Mouse (Mus musculus) adrenal gland, postnatal 4 days (tissue): ENCODE measurements around the gene Anxa9. TPM values are rescaled to one million over a fixed set of nuclear protein-coding genes. Genes with fewer than 3 reads are reported as not detected.
A peak's percentile ranks its signal among the peaks of the same experiment; 100 is the strongest.

ENCODE experiments used
- DNase-seq, 2 experiments: peaks; one replicate each; pipeline ENCODE4 v3.0.0; 2021 to 2022; ENCODE audit warnings: low spot score in 2 of 2, mixed read lengths in 2 of 2
- total RNA-seq, 2 experiments: library from RNA; stranded (reverse); gene quantifications; 2 replicates each; pipeline ENCODE4 v1.2.3; 2021

Anxa9 gene
- total RNA-seq, 2 experiments from 2014 or later, result 1.1 to 1.3 TPM

DNA sequence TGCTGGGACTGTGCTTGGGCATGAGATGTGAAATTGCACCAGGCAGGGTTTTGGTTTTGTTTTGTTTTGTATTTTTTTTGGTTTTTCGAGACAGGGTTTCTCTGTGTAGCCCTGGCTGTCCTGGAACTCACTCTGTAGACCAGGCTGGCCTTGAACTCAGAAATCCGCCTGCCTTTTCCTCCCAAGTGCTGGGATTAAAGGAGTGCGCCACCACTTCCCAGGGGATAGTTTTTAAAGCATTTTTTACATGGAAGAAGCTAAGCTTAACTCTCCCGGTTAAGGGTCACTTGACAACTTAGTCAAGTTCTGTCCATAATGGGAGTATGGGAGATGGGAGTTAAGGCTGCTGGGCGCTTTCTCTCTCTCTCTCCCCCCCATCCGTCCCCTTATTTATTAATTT, 7.1 kb upstream of the Anxa9 start:
- DNase-seq, result no peak

DNA sequence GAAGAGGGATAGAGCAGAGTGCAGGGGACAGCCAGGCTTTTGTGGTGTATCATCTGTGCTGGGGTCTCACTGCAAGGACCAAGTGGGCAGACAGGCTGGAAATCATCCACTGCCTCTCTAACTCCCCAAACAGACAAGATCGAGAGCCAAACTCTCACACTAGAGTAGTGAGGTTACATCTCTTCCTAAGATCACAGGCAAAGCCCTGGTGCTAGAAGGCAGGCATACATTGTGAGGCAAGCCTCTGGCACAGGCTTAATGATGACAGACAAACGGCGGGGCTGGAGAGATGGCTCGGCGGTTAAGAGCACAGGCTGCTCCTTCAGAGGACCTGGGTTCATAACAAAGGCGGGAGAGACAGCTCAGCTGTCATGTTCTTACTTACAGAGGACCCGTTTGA, 6.5 kb upstream of the Anxa9 start:
- DNase-seq, result no peak

DNA sequence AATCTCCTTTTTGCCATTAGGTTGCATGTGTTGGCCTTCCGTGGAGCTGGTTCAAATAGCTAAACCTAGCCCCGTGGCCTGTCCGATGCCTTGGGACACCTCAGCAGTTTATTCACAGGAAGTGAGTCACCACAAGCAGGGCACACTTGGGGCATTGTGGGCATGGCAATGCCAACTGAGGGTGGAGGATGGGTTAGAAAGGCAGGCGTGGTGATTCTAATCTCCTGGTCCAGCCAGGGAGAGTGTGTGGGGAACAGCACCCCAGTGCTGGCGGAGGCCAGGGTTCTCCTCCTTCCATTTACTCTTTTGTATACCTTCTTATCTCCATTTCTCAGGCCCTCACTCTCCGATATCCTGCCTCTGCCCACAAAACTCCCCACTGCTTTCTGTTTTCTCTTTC, 5.6 kb upstream of the Anxa9 start:
- no peak for DNase-seq

DNA sequence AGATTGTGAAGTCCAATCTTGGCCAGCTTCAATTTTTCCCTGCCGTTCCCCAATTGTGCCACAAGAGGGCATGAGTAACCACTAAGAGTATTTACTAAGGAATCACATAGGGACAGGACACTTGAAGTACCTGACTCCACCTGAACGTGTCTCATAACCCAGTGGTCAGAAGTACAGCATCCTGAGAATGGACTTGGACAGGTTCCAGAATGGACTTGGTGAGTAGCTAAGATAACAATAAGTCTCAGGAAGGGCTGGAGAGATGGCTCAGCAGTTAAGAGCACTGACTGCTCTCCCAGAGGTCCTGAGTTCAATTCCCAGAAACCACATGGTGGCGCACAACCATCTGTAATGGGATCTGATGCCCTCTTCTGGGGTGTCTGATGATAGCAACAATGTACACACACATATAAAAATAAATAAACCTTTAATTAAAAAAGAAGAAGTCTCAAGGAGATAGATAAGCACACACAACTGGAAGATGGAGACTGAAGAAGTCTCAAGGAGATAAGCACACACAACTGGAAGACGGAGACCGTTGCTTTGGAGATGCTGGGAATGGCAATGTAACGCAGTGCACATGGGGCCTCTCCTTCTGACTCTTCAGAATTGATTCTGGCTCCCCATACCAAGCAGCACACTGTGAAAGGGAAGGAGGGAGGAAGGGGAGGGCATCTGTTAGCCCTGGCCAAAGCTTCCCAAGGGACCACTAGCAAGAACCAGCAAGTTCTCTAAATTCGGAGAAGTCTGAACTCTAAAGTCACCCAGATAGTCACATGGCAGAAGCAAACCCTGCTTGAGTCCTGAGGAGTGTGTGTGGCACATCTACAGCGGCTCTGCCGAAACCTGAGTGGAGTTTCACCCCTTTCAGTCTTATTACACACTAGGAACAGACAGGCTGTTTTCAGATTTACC, 4.2 kb upstream of the Anxa9 start:
- DNase-seq, result peak in 1 of 2 experiments; percentile 62

DNA sequence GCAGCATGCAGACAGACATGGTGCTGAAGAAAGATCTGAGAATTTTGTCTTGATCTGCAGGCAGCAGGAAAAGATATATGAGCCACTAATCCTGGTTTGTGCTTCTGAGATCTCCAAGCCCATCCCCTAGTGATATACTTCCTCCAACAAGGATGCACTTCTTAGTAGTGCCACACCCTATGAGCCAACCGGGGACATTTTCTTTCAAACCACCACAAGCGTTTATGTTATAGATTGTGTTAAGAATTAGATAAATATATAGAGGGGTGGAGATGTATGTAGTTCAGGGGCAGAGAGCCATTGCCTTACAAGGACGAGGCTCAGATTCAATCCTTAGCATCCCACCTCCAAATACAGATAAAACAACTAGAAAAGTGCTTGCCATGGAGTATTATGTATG, 3.5 kb upstream of the Anxa9 start:
- no peak for DNase-seq

DNA sequence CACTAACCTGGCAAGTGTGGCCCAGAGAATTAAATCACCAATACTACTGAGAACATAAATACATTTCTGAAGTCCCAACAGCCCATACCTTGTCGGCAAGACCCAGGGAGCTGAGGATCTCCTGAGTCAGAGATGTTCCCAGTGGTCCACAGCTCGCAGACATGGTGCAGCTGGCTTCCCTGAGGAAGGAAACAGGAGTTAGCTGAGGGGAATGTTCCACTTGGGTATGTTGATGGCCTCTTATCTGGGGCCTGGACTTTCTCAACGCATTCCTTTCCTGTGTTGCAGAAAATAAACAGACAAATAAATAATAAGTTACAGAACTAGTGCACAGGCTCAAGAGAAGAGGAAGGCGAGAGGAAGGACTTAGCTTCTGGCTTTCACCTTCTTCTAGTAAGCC, 732 bp downstream of the Anxa9 start:
- DNase-seq, result no peak

DNA sequence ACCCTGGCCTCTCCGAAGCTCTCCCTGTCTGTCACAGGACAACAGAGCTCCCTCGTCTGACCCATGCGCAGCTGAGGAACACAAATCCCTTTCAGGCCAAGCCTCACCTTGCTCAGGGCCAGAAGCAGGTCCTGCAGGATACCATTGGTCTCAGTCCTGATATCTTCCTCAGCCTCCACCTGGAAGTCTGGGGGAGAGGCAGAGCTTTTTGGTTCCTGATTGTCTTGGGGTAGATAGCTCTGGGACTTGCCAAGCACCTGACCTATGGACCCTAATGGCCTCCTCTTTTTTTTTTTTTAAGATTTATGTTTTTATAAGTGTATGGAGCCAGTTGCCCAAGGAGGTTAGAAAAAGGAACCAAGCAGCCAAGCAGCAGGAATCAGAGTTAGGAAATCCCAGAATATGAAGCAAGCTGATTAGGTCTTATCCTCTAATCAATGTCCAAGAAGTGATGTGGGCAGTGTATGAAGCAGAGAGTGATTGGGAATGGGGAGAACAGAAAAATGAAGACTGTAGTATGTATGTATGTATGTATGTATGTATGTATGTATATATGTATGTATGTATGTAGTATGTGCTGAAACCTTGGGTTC, 5.7 kb downstream of the Anxa9 start:
- no peak for DNase-seq

DNA sequence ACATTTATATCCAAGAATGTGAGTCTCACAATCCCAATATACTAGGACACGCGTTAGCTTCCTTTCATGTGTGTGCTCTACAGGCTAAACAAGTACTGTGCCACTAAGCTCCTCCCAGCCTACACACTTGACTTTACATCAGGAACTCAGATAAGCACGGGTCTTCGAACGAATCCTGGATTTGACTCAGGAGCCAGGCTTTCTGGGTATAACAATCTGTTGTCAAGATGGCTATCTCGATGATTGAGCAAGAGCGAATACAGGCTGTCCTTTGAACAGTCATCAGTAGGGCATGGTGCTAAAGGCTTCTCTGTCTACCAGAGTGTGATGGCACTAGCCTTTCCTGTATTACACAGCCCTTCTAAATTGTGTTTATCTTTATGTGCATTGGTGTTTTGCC, 9.0 kb downstream of the Anxa9 start:
- no peak for DNase-seq

DNA sequence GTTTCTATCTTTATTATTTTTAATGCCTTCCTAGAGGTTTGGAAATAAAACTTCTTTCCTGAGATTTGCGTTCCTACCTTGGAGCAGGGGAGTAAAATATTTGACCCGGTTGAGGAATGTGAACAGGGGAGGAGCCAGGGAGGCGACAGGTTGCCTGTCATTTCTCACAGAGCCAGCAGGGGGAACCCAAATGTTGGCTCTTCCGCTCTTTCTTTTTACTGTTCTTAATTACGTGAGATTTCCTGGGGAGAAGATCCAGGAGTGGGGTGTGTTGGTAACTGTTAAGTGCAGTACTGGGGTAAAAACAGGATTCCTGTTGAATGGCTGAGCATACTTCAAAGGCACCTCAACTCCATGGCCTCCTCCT, 10.9 kb downstream of the Anxa9 start:
- DNase-seq, result no peak

DNA sequence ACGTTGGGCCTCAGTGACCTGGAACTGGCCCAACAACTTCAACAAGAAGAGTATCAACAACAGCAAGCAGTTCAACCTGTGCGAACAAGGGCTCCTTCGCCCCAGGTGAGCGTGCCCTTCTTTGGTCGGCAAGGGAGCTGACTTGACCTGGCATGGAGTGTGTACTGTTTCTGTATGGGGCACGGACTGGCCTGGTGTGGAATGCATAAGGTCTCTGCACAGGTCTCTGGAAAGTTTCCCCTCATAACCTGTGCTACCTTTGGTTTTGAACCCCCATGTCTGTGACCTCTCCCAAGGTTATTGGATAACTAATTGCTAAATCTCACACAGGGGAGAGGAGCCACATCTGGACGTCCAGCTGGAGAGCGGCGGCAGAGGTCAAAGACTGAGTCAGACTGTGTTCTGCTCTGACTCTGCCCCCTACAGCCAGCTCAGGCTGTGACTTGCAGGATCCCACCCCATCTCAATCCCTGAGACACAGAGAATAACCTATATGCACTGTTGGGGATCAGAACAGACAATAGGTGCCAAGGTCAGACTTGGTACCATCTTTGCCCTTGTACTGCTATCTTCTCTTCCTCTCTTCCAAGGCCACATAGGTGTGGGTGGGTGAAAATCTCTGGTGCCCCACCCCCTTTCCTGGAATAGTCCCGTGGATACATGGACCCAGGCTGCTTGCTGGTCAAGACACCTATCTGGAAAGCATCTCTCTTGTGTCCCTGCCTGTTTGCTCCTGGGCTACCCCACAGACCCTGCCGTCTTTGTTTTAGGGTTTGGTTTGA, 11.5 kb downstream of the Anxa9 start:
- no peak for DNase-seq

DNA sequence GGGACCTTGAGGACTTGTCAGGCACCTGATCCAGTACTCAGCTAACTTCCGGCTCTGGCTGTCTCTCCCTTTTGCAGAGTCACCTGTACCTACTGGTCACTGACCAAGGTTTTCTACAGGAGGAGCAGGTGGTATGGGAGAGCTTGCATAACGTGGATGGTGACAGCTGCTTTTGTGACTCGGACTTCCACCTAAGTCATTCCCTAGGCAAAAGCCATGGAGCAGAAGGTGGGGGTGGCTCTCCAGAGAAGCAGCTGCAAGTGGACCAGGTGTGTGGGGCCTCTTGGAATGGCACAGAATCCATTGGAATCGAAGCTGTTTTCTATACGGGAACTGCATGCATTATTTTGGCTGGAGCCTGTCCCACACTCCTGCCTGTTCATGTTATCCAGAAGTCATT, 12.3 kb downstream of the Anxa9 start:
- no peak for DNase-seq

DNA sequence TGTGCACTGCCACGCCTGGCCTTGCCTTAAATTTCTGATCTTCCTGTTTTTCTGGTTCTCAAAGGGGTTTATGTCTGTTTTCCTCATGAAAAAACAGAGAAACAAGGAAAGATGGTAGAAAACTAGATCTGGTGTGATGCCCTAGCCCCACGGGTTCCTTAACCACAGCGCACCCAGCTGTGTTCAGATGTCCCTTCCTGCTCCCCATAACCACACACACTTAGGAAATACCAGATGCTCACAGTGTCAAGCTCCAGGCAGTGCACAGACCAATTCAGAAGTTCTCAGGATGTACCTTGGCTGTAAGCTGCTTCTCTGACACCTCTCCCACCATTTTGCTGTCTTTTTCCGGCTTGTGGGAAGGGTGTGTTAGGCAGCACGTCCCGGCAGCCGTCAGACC, 12.7 kb downstream of the Anxa9 start:
- no peak for DNase-seq

DNA sequence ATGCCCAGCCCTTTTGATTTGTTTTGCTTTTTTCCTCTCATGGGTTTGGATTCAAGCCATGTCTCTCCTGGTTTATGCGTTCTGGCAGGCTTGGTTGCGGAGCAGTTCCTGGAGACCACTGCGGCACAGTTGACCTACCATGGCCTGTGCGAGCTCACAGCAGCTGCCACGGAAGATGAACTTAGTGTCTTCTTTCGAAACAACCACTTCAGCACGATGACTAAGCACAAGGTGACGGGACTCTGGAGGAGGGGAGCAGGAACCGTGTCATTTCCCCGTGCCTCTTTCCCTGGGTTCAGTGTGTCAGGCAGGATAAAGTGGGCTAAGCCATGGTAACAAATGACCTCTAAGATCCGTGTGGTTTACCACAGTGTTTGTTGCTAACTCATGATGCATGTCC, 13.4 kb downstream of the Anxa9 start:
- DNase-seq, result no peak

DNA sequence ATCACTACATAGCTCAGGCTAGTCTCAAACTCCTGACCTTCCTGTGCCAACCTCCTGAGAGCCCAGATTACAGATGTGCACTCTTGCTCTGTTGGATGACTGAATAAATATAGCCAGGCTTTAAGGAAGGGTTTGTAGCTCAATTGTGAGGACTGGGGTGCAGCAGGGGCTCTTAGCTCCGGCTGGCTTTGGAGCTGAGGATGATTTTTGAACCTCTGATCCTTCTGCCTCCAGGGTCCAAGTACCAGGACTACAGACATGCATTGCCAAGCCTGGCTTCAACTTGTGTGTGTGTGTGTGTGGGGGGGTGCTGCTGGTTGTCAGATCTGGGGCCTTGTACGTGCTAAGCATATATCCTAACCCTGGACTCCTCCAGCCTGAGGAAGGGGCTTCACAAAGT, 14.1 kb downstream of the Anxa9 start:
- no peak for DNase-seq

DNA sequence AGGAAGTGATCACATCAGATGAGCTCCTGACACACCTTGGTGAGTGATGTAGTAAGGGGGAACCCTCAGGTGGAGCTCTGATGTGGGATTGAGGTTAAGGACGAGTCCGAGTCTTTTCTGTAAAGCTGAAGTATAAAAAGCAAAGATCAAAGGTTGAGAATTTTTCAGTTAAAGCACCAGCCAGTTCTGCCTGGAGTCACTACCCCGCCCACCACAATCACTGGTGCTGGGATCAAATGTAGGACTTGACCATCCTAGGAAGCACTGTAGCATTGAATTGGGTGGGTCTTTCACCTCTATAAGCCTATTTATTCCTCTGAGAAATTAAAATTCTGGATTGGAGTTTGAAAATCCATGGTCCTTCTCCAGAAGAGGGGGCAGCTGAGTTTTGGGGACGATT, 15.9 kb downstream of the Anxa9 start:
- DNase-seq, result no peak

DNA sequence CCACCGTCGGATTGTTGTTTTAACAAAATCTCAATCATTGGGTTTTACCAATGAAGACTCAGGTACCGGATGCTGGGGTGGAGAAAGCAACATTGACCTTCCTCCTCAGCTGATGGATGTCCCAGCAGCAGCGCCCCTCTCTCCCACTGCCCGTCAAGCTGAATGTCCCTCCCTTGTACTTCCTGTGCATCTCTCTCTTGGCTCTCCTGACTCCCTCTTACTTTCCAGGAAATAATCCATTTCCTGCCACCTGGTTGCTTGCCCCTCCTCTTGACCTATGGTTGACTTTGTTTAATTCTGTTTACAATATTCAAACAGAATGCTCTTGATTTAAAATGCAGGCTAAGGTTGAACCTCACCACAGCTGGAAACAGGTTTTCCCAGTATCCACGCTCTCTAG, 16.8 kb downstream of the Anxa9 start:
- DNase-seq, result no peak

DNA sequence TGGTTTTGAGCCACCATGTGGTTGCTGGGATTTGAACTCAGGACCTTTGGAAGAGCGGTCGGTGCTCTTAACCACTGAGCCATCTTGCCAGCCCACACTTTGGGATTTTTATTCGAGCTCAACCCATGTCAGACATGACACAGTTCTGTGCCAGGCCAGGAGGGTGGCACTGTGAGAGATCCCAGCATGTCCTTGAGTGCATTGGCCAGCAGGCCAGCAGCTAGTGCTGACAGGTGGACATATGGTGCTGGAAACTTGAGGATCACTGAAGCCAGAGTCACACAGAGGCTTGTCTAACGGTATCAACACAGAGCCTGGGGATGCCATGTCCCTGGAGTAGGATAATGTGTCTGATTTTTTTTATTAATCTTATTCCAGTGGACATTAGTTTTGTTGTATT, 17.6 kb downstream of the Anxa9 start:
- no peak for DNase-seq

DNA sequence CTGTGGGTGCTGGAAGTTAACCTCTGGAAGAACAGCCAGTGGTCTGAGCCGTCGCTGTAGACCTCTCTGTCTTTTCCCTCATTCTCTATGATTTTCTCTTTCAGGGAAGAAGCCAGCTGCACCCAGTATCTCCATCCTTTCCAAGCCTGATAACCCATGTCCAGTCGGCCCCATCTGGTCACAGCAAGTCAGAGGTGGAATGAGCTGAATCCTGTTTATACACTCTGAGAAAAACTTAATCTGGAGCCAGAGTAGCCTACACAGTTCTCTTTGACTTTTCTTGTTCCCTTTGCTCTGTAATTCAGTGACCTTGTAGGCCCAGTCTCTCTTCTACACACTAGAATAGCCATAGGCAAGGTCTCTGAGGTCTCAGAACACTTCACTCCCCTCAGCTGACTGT, 19.4 kb downstream of the Anxa9 start:
- DNase-seq, result no peak

DNA sequence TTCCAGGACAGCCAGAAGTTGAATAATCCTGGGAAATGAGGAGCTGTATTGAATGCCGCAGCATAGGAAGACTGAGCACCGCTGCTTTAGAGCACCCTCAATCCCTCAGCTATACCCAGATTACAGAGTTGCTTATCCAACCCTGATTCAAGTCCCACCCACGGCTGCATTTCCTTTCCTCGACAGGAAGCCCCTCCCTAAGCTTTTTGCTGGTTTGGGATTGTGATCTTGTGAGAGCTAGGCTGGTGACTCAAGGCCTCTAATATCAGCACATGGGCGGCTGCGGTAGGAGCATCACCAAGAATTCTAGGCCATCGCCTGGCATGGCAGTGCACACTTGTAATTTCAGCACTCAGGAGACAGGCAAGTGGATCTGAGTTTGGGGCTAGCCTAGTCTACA, 20.5 kb downstream of the Anxa9 start:
- no peak for DNase-seq

DNA sequence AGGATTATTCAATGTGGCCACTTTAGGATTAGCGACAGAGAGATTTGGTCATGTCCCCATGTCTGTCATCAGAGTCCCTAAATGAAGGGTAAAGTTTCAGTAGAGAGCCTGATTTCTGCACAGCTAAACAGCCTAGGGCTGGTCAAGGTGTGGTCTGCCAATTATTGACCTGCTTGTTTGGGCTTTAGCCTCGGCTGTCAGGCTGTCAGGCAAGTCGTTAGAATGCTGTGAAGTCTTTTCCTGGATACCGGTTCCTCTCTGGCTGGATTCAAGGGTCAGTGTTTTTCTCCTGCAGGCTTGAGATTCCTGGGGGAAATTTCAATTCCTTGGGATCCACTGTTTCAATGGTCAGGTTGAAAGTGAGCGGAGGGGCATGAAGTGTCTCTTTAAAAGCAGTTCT, 21.0 kb downstream of the Anxa9 start:
- DNase-seq, result no peak

DNA sequence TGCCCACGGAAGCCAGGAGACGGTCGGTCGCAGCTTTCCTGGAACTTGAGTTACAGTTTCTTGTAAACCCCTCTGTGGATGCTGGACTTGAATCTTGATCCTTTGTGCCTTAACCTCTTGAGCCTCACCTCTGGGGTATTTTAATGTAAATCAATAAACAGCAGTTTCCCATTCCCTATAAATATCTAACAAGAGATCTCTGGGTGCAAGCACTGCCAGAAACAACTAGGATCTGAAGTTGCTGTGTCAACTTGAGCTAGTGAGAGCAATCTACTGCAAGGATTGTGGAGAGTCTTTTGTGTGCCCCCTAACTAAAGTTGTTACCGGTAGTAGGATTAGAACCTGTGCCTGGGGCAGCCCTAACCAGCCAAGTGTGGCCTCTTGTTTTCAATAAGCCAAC, 21.6 kb downstream of the Anxa9 start:
- no peak for DNase-seq
